Mouse (Mus musculus) inflammation-experienced regulatory T-cells, adult 16 weeks (primary cell): ENCODE results near the gene Asic5. TPM values are rescaled to one million over a fixed set of nuclear protein-coding genes. Genes with fewer than 3 reads are reported as not detected.

ENCODE experiments used
- polyA plus RNA-seq: library from polyadenylated mRNA; unstranded; fragments of 100-300 nt; shearing (Covaris generic); gene quantifications from one replicate; pipeline ENCODE4 v1.2.1, GENCODE M21; 2017

The Asic5 gene
- not detected for polyA plus RNA-seq

DNA sequence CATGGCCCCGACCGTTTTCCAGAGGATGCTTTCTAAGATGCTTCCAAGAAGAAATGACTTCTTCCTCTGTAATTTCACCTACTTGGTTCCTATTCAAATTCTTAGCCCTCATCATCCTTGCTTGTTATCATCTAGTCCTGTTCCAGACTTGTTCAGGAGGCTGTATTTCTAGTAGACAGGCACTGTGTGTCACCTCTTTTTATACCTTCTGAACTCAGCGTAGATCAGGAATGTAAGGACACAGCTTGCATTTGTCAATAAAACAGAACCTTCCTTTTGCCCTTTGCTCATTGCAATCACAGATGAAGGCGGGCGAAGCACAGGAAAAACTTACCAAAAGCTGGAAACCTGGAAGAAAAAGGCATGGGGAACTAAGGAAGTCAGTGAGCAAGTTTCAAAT is at the start of gene Asic5:
Asic5 (plus strand) TSS at position 301 of the 400 bp plus-strand sequence.

DNA sequence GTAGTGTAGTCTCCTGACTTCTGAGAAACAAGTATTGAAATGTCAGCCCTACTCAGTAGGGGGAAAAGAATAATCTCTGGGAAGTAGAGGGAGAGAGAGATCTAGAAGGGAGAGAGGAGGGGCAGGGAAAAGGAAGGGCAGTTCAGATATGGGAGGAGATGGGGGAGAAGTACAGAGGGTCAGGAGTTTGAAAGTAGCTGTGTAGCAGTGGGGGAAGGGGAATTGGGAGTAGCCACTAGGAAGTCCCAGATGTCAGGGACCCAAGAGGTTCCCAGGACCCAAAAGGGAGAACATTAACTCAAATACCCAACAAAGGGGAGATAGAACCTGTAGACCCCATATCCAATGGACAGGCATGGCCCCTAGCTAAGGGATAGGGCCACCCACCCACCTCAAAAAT is 6.0 kb upstream of the Asic5 start, which contains the start of gene Tdo2:
Tdo2 (minus strand) TSS at position 101 of the 400 bp plus-strand sequence.

Other genes starting within 250 kb of the Asic5 start
- 81.6 TPM for gene Ctso, start 49.7 kb upstream of the Asic5 start, polyA plus RNA-seq
- gene Tdo2, start 6.1 kb upstream of the Asic5 start, polyA plus RNA-seq: 0.73 TPM
- gene Gucy1b1, start 92.4 kb downstream of the Asic5 start, polyA plus RNA-seq: 3.4 TPM
- 20.8 TPM for gene Gucy1a1, start 163.5 kb downstream of the Asic5 start, polyA plus RNA-seq